9 mouse cellular contexts compared by ENCODE assay signal in genomic region chr2:155811821-155812396, GRCm38 (mm10). TPM values are rescaled to one million over a fixed set of nuclear protein-coding genes. Genes with fewer than 3 reads are reported as not detected.
DNase-seq lines count a peak whose midpoint lies in the region; ATAC-seq and TF ChIP-seq lines count a peak whose summit lies in the region.
"Had no signal": no experiment of that assay in that cellular context is flagged by ENCODE, and none has a peak within 500 bp of the region (broad histone marks: within the 10 kb centered on the region; RNA-seq: fewer than 3 reads in every experiment).

No protein-coding gene starts in this region.

- 0 out of 2 replicates have a peak, but pooled peaks have one; percentile 19 for TF ChIP-seq EP300 in ES-Bruce4 (IDR thresholded peaks at IDR 0.05; ENCODE audit: insufficient read depth, low read depth, low read length)

- ATAC-seq in cerebellum, adult (ENCODE audit: insufficient number of reproducible peaks, low FRiP score, low TSS enrichment), result peak; percentile 57
- ATAC-seq in forebrain, postnatal 0 days, result peak; percentile 40; the same call in 1 of the 2 replicates
- ATAC-seq in liver, embryonic 13.5 days (ENCODE audit: low read depth), result no peak

- TF ChIP-seq CTCF in ES-Bruce4 (IDR thresholded peaks at IDR 0.05; ENCODE audit: low read depth, low read length), result peak; percentile 97
- peak; percentile 84 for TF ChIP-seq CTCF in forebrain, postnatal 0 days (IDR thresholded peaks at IDR 0.05; ENCODE audit: low read depth)

- no peaks in the 10 kb centered on the region for H3K4me1 ChIP-seq in ES-Bruce4 (ENCODE audit: control insufficient read depth, insufficient read depth, low read length)
- H3K4me1 ChIP-seq in forebrain, postnatal 0 days (ENCODE audit: insufficient read depth), result no peaks in the 10 kb centered on the region
- H3K4me1 ChIP-seq in liver, embryonic 13.5 days (replicated peaks), result no peaks in the 10 kb centered on the region

- peak overlapping the region; percentile 12; the same call in 1 of the 2 replicates for H3K4me3 ChIP-seq in ES-Bruce4 (ENCODE audit: low read depth, low read length)
- H3K4me3 ChIP-seq in forebrain, postnatal 0 days (ENCODE audit: low read depth, low read length), result no peak overlapping the region
- H3K4me3 ChIP-seq in liver, embryonic 13.5 days (replicated peaks), result no peak overlapping the region
- H3K4me3 ChIP-seq: limb, embryonic 12.5 days had no signal

- no peaks in the 10 kb centered on the region for H3K27me3 ChIP-seq in ES-Bruce4 (ENCODE audit: control insufficient read depth, insufficient read depth, low read length, poor library complexity, severe bottlenecking)
- H3K27me3 ChIP-seq in forebrain, postnatal 0 days (ENCODE audit: insufficient read depth, low read length), result no peaks in the 10 kb centered on the region
- 0 out of 2 replicates have a peak, but pooled peaks cover 7% of the 10 kb centered on the region for H3K27me3 ChIP-seq in liver, embryonic 13.5 days

- no peak for TF ChIP-seq POLR2A in ES-Bruce4 (IDR thresholded peaks at IDR 0.05; ENCODE audit: insufficient read depth, low read length)

- H3K4me2 ChIP-seq in forebrain, postnatal 0 days (ENCODE audit: low read depth), result no peak overlapping the region
- no peak overlapping the region for H3K4me2 ChIP-seq in liver, embryonic 13.5 days
- H3K4me2 ChIP-seq: limb, embryonic 12.5 days had no signal

- WGBS in forebrain, postnatal 0 days, result 44% methylated on average over 16 of the region's 16 CpGs
- 39% methylated on average over 16 of the region's 16 CpGs for WGBS in liver, embryonic 13.5 days (ENCODE audit: insufficient replicate concordance)

- H3K9ac ChIP-seq in ES-Bruce4 (ENCODE audit: low read depth, poor library complexity, severe bottlenecking), result peak overlapping the region; percentile 34; the same call in 1 of the 2 replicates
- no peak overlapping the region for H3K9ac ChIP-seq in forebrain, postnatal 0 days
- no peak overlapping the region for H3K9ac ChIP-seq in liver, embryonic 13.5 days
- H3K9ac ChIP-seq: limb, embryonic 12.5 days had no signal

- 0 out of 2 replicates have a peak overlapping the region, but pooled peaks have one; percentile 18 for H3K27ac ChIP-seq in ES-Bruce4 (ENCODE audit: insufficient read depth, low read length)
- H3K27ac ChIP-seq in forebrain, postnatal 0 days (ENCODE audit: low read depth, low read length), result no peak overlapping the region
- no peak overlapping the region for H3K27ac ChIP-seq in liver, embryonic 13.5 days
- H3K27ac ChIP-seq: limb, embryonic 12.5 days had no signal

- peak; percentile 70 for DNase-seq in A20 (ENCODE audit: low read depth, low spot score)
- DNase-seq in forebrain, postnatal 0 days, result peak; percentile 79
- DNase-seq in kidney, postnatal 10 days, result peak; percentile 85
- DNase-seq in liver, embryonic 13.5 days, result peak; percentile 59
- DNase-seq in right cerebral cortex, adult 18-20 months, result peak; percentile 90
- DNase-seq in urinary bladder, adult 2 months (ENCODE audit: low spot score), result peak; percentile 33

- H3K9me3 ChIP-seq in ES-Bruce4 (replicated peaks; ENCODE audit: control insufficient read depth, insufficient read depth, low read length, poor library complexity, severe bottlenecking), result no peaks in the 10 kb centered on the region
- no peaks in the 10 kb centered on the region for H3K9me3 ChIP-seq in forebrain, postnatal 0 days (ENCODE audit: low read length)
- no peaks in the 10 kb centered on the region for H3K9me3 ChIP-seq in liver, embryonic 13.5 days (replicated peaks)
- H3K9me3 ChIP-seq: limb, embryonic 12.5 days had no signal

- no peaks in the 10 kb centered on the region for H3K36me3 ChIP-seq in ES-Bruce4 (ENCODE audit: control insufficient read depth, insufficient read depth, low read length, poor library complexity, severe bottlenecking)
- H3K36me3 ChIP-seq in forebrain, postnatal 0 days (ENCODE audit: insufficient read depth), result peaks cover 56% of the 10 kb centered on the region
- no peaks in the 10 kb centered on the region for H3K36me3 ChIP-seq in liver, embryonic 13.5 days
- H3K36me3 ChIP-seq: limb, embryonic 12.5 days had no signal

RNA-seq across cellular contexts. Expression of gene BC029722, which starts 7.3 kb away (rescaled TPM):
- 10.1 and 11.2 TPM in 2 replicates for polyA plus RNA-seq in ES-Bruce4 (2011; ENCODE audit: insufficient read depth, insufficient read length, low read depth, missing spikeins)
- total RNA-seq in forebrain, postnatal 0 days (2014; rRNA removed), result 26.4 and 31.4 TPM in 2 replicates
- 53.4 and 55.5 TPM in 2 replicates for polyA plus RNA-seq in forebrain, postnatal 0 days (2015; fragmentation: Nextera tagmentation; extraction: Ambion mirVana)
- polyA plus RNA-seq in liver, embryonic 13.5 days (2015; fragmentation: Nextera tagmentation; extraction: Ambion mirVana), result 5.5 and 5.7 TPM in 2 replicates
- polyA plus RNA-seq in urinary bladder, adult 2 months (2012; rRNA removed), result 42.8 and 48.4 TPM in 2 replicates

RNA-seq across cellular contexts. Expression of gene Eif6, which starts 14.8 kb away (rescaled TPM):
- polyA plus RNA-seq in ES-Bruce4 (2011; ENCODE audit: insufficient read depth, insufficient read length, low read depth, missing spikeins), result 92.4 and 114 TPM in 2 replicates
- 91.9 and 99.3 TPM in 2 replicates for total RNA-seq in forebrain, postnatal 0 days (2014; rRNA removed)
- polyA plus RNA-seq in forebrain, postnatal 0 days (2015; fragmentation: Nextera tagmentation; extraction: Ambion mirVana), result 145 and 171 TPM in 2 replicates
- polyA plus RNA-seq in liver, embryonic 13.5 days (2015; fragmentation: Nextera tagmentation; extraction: Ambion mirVana), result 179 and 182 TPM in 2 replicates
- polyA plus RNA-seq in urinary bladder, adult 2 months (2012; rRNA removed), result 63.3 and 65.9 TPM in 2 replicates

RNA-seq across cellular contexts. Expression of gene Fam83c, which starts 22.7 kb away (rescaled TPM):
- polyA plus RNA-seq in ES-Bruce4 (2011; ENCODE audit: insufficient read depth, insufficient read length, low read depth, missing spikeins), result 0.30 and 0.50 TPM in 2 replicates
- not detected in 2 replicates for total RNA-seq in forebrain, postnatal 0 days (2014; rRNA removed)
- polyA plus RNA-seq in forebrain, postnatal 0 days (2015; fragmentation: Nextera tagmentation; extraction: Ambion mirVana), result 0.06 and 0.12 TPM in 2 replicates
- polyA plus RNA-seq in liver, embryonic 13.5 days (2015; fragmentation: Nextera tagmentation; extraction: Ambion mirVana), result 0.10 and 0.12 TPM in 2 replicates
- 2.6 and 3.7 TPM in 2 replicates for polyA plus RNA-seq in urinary bladder, adult 2 months (2012; rRNA removed)

RNA-seq across cellular contexts. Expression of gene Mmp24, which starts 36.8 kb away (rescaled TPM):
- 0.18 and 0.26 TPM in 2 replicates for polyA plus RNA-seq in ES-Bruce4 (2011; ENCODE audit: insufficient read depth, insufficient read length, low read depth, missing spikeins)
- 124 and 128 TPM in 2 replicates for total RNA-seq in forebrain, postnatal 0 days (2014; rRNA removed)
- 15.5 and 17.0 TPM in 2 replicates for polyA plus RNA-seq in forebrain, postnatal 0 days (2015; fragmentation: Nextera tagmentation; extraction: Ambion mirVana)
- polyA plus RNA-seq in liver, embryonic 13.5 days (2015; fragmentation: Nextera tagmentation; extraction: Ambion mirVana), result not detected in 2 replicates
- 0.04 and 0.09 TPM in 2 replicates for polyA plus RNA-seq in urinary bladder, adult 2 months (2012; rRNA removed)

Comparison
In these comparisons a context has a peak if more than half of its experiments do, and no peak if none do; other contexts are left out.
1. DNase-seq: peak in every context shown above with its lines; median percentile 90 in right cerebral cortex, adult 18-20 months; 85 in kidney, postnatal 10 days; 79 in forebrain, postnatal 0 days; 70 in A20; 59 in liver, embryonic 13.5 days; 33 in urinary bladder, adult 2 months.